Mouse (Mus musculus) midbrain, embryonic 10.5 days (tissue): ENCODE results near the gene Castor2. TPM values are rescaled to one million over a fixed set of nuclear protein-coding genes. Genes with fewer than 3 reads are reported as not detected.

Source experiments
- DNase-seq: peaks from one replicate; pipeline ENCODE4 v3.0.0-alpha.2; 2017; ENCODE audit warnings: low spot score
- H3K27ac ChIP-seq: fragments of 300-500 bp; sonication (generic); replicated peaks from 2 replicates; pipeline ENCODE4 v1.5.1; 2016; ENCODE audit warnings: mild to moderate bottlenecking
- H3K27me3 ChIP-seq: fragments of 300-500 bp; sonication (generic); 2 replicates; pipeline ENCODE4 v1.6.1; 2016; ENCODE audit warnings: low read depth, mild to moderate bottlenecking; ENCODE audit not compliant: poor library complexity, severe bottlenecking
- H3K36me3 ChIP-seq: fragments of 300-500 bp; sonication (generic); 2 replicates; pipeline ENCODE4 v1.6.1; 2016; ENCODE audit warnings: mild to moderate bottlenecking, moderate library complexity
- H3K4me1 ChIP-seq: fragments of 300-500 bp; sonication (generic); 2 replicates; pipeline ENCODE4 v1.6.1; 2016
- H3K4me3 ChIP-seq: fragments of 300-500 bp; sonication (generic); 2 replicates; pipeline ENCODE4 v1.5.1; 2016; ENCODE audit warnings: mild to moderate bottlenecking, moderate library complexity
- H3K9me3 ChIP-seq: fragments of 300-500 bp; sonication (generic); replicated peaks from 2 replicates; pipeline ENCODE4 v1.6.1; 2016; ENCODE audit warnings: mild to moderate bottlenecking
- WGBS: fragments of 180-500 bp; shearing (Covaris S2); methylation state at CpG from one replicate; pipeline ENCODE4 v1.1.7; 2016; 5-methylcytosine and 5-hydroxymethylcytosine counted together
- polyA plus RNA-seq: library from polyadenylated mRNA; unstranded; fragments of >200 nt; fragmentation: Nextera tagmentation; extraction: Ambion mirVana; gene quantifications from 2 replicates; pipeline ENCODE4 v1.2.1, GENCODE M21; 2016

Gene Castor2
- polyA plus RNA-seq, 1 experiment from 2014 or later: 10.1 TPM

GRCm38 (mm10) chr5:134085227-134085626 is 14.3 kb upstream of the Castor2 start:
- Histone ChIP-seq H3K27ac (no peak overlapping the region), H3K4me3 (no peak overlapping the region), H3K27me3 (no peaks in the 10 kb centered on the region), H3K4me1 (peaks cover 11% of the 10 kb centered on the region), H3K9me3 (no peaks in the 10 kb centered on the region), H3K36me3 (no peaks in the 10 kb centered on the region)
- DNase-seq: no peak
- WGBS: 74% methylated on average over 4 of the region's 4 CpGs

- DNase-seq: no peak
- Histone ChIP-seq H3K4me3 (no peak overlapping the region), H3K27me3 (no peaks in the 10 kb centered on the region), H3K4me1 (peaks cover 4% of the 10 kb centered on the region), H3K36me3 (no peaks in the 10 kb centered on the region), H3K27ac (no peak overlapping the region), H3K9me3 (no peaks in the 10 kb centered on the region)
- WGBS: 83% methylated on average over 3 of the region's 3 CpGs
Observed at GRCm38 (mm10) chr5:134085887-134086639, 13.4 kb upstream of the Castor2 start.

GRCm38 (mm10) chr5:134087211-134087610 is 12.3 kb upstream of the Castor2 start:
- H3K4me3 ChIP-seq: no peak overlapping the region
- H3K27ac ChIP-seq: no peak overlapping the region
- H3K27me3 ChIP-seq: no peaks in the 10 kb centered on the region
- WGBS: 90% methylated on average over 5 of the region's 5 CpGs
- H3K4me1 ChIP-seq: no peaks in the 10 kb centered on the region
- peaks cover 7% of the 10 kb centered on the region; the same call in 1 of the 2 replicates for H3K9me3 ChIP-seq
- no peak for DNase-seq
- H3K36me3 ChIP-seq: no peaks in the 10 kb centered on the region

- H3K4me1 ChIP-seq: peaks cover 19% of the 10 kb centered on the region
- WGBS: 89% methylated on average over 2 of the region's 2 CpGs
- H3K27ac ChIP-seq: no peak overlapping the region
- H3K4me3 ChIP-seq: no peak overlapping the region
- H3K36me3 ChIP-seq: no peaks in the 10 kb centered on the region
- peaks cover 7% of the 10 kb centered on the region; the same call in 1 of the 2 replicates for H3K9me3 ChIP-seq
- DNase-seq: no peak
- peaks cover 4% of the 10 kb centered on the region; the same call in 1 of the 2 replicates for H3K27me3 ChIP-seq
Observed at GRCm38 (mm10) chr5:134095766-134096165, 3.7 kb upstream of the Castor2 start.

- Histone ChIP-seq H3K27ac (peak overlapping the region; percentile 93), H3K9me3 (no peaks in the 10 kb centered on the region), H3K4me1 (peaks cover 41% of the 10 kb centered on the region), H3K4me3 (peak overlapping the region; percentile 84), H3K27me3 (peaks cover 4% of the 10 kb centered on the region; the same call in 1 of the 2 replicates), H3K36me3 (no peaks in the 10 kb centered on the region)
- WGBS: 43% methylated on average over 13 of the region's 13 CpGs
- DNase-seq: no peak
Observed at GRCm38 (mm10) chr5:134098341-134098902, 1.1 kb upstream of the Castor2 start.

GRCm38 (mm10) chr5:134098976-134099375 is 535 bp upstream of the Castor2 start:
- peaks cover 41% of the 10 kb centered on the region for H3K4me1 ChIP-seq
- no peaks in the 10 kb centered on the region for H3K9me3 ChIP-seq
- peak overlapping the region; percentile 93 for H3K27ac ChIP-seq
- peaks cover 4% of the 10 kb centered on the region; the same call in 1 of the 2 replicates for H3K27me3 ChIP-seq
- WGBS: 1% methylated on average over 17 of the region's 17 CpGs
- H3K36me3 ChIP-seq: 0 out of 2 replicates have a peak, but pooled peaks cover 3% of the 10 kb centered on the region
- DNase-seq: no peak
- H3K4me3 ChIP-seq: peak overlapping the region; percentile 84

GRCm38 (mm10) chr5:134100232-134100771 is 791 bp downstream of the Castor2 start:
- Histone ChIP-seq H3K4me3 (peak overlapping the region; percentile 84), H3K27me3 (peaks cover 4% of the 10 kb centered on the region; the same call in 1 of the 2 replicates), H3K36me3 (peaks cover 5% of the 10 kb centered on the region; the same call in 1 of the 2 replicates), H3K27ac (peak overlapping the region; percentile 93), H3K9me3 (no peaks in the 10 kb centered on the region), H3K4me1 (peaks cover 41% of the 10 kb centered on the region)
- DNase-seq: peak; percentile 17
- 4% methylated on average over 17 of the region's 17 CpGs for WGBS

- DNase-seq: no peak
- Histone ChIP-seq H3K4me1 (peaks cover 41% of the 10 kb centered on the region), H3K27ac (0 out of 2 replicates have a peak overlapping the region, but pooled peaks have one; percentile 13), H3K36me3 (peaks cover 15% of the 10 kb centered on the region), H3K4me3 (peak overlapping the region; percentile 84), H3K9me3 (no peaks in the 10 kb centered on the region; the same call in 1 of the 2 replicates), H3K27me3 (peaks cover 4% of the 10 kb centered on the region; the same call in 1 of the 2 replicates)
- 60% methylated on average over 5 of the region's 5 CpGs for WGBS
Observed at GRCm38 (mm10) chr5:134101322-134101721, 1.8 kb downstream of the Castor2 start.

- Histone ChIP-seq H3K36me3 (peaks cover 18% of the 10 kb centered on the region), H3K9me3 (no peaks in the 10 kb centered on the region; the same call in 1 of the 2 replicates), H3K4me1 (peaks cover 41% of the 10 kb centered on the region), H3K4me3 (peak overlapping the region; percentile 84; the same call in 1 of the 2 replicates), H3K27ac (no peak overlapping the region), H3K27me3 (peaks cover 4% of the 10 kb centered on the region; the same call in 1 of the 2 replicates)
- WGBS: 47% methylated on average over 5 of the region's 5 CpGs
- no peak for DNase-seq
Observed at GRCm38 (mm10) chr5:134101883-134102282, 2.4 kb downstream of the Castor2 start.

GRCm38 (mm10) chr5:134102720-134103119 is 3.2 kb downstream of the Castor2 start:
- no peak overlapping the region for H3K4me3 ChIP-seq
- H3K9me3 ChIP-seq: peaks cover 5% of the 10 kb centered on the region; the same call in 1 of the 2 replicates
- peaks cover 24% of the 10 kb centered on the region for H3K36me3 ChIP-seq
- 0 out of 2 replicates have a peak overlapping the region, but pooled peaks have one; percentile 13 for H3K27ac ChIP-seq
- WGBS: 76% methylated on average over 6 of the region's 6 CpGs
- DNase-seq: no peak
- peaks cover 41% of the 10 kb centered on the region for H3K4me1 ChIP-seq
- H3K27me3 ChIP-seq: peaks cover 4% of the 10 kb centered on the region; the same call in 1 of the 2 replicates

- Histone ChIP-seq H3K9me3 (peaks cover 9% of the 10 kb centered on the region; the same call in 1 of the 2 replicates), H3K36me3 (peaks cover 33% of the 10 kb centered on the region), H3K4me1 (peaks cover 21% of the 10 kb centered on the region), H3K27me3 (no peaks in the 10 kb centered on the region), H3K27ac (no peak overlapping the region), H3K4me3 (no peak overlapping the region)
- DNase-seq: no peak
- WGBS: 90% methylated on average over 8 of the region's 8 CpGs
Observed at GRCm38 (mm10) chr5:134105829-134106228, 6.3 kb downstream of the Castor2 start.

GRCm38 (mm10) chr5:134114981-134115380 is 15.5 kb downstream of the Castor2 start:
- no peak for DNase-seq
- 88% methylated on average over 5 of the region's 5 CpGs for WGBS
- H3K27ac ChIP-seq: no peak overlapping the region
- H3K27me3 ChIP-seq: no peaks in the 10 kb centered on the region
- 0 out of 2 replicates have a peak, but pooled peaks cover 3% of the 10 kb centered on the region for H3K9me3 ChIP-seq
- H3K4me1 ChIP-seq: 0 out of 2 replicates have a peak, but pooled peaks cover 7% of the 10 kb centered on the region
- peaks cover 28% of the 10 kb centered on the region for H3K36me3 ChIP-seq
- no peak overlapping the region for H3K4me3 ChIP-seq
